Mouse (Mus musculus): ENCODE data around the gene Frat2. TPM values are rescaled to one million over a fixed set of nuclear protein-coding genes. Genes with fewer than 3 reads are reported as not detected.
"Not testable (repeated sequence)": the region's sequence is repeated elsewhere in the genome, so short reads cannot be mapped to it uniquely, and the experiment has no call there.

Gene Frat2
- polyA plus RNA-seq, 1 experiment, result 0.60 TPM

- H3ac ChIP-seq (ENCODE audit: control insufficient read depth, insufficient read length, low read depth), result no peak overlapping the region
- H3K36me3 ChIP-seq (ENCODE audit: control insufficient read depth, insufficient read depth), result no peaks in the 10 kb centered on the region
- TF ChIP-seq CEBPB (IDR thresholded peaks at IDR 0.05; ENCODE audit: low read depth) (no peak), CTCF (IDR thresholded peaks at IDR 0.05; ENCODE audit: control insufficient read depth, insufficient read depth, insufficient read length) (no peak), USF1 (IDR thresholded peaks at IDR 0.05; ENCODE audit: low read depth) (no peak), FOSL1 (IDR thresholded peaks at IDR 0.05; ENCODE audit: insufficient read depth, low read length, poor library complexity, severe bottlenecking) (no peak), MYOG (IDR thresholded peaks at IDR 0.05; ENCODE audit: control insufficient read depth, extremely low read depth, insufficient read length) (no peak), MAX (IDR thresholded peaks at IDR 0.05) (no peak), MYOD1 (IDR thresholded peaks at IDR 0.05; ENCODE audit: control insufficient read depth, insufficient read length, low read depth) (no peak)
- no peaks in the 10 kb centered on the region for H3K79me3 ChIP-seq (ENCODE audit: low read depth)
- H3K4me3 ChIP-seq (ENCODE audit: insufficient read depth, poor library complexity, severe bottlenecking), result no peak overlapping the region
- no peaks in the 10 kb centered on the region for H3K79me2 ChIP-seq (ENCODE audit: control insufficient read depth, insufficient read depth)
- peaks cover 13% of the 10 kb centered on the region for H3K27me3 ChIP-seq (ENCODE audit: control insufficient read depth, insufficient read depth, insufficient read length)
These were observed 2.2 kb upstream of the Frat2 start for GRCm38 (mm10) chr19:41850021-41850718.

GRCm38 (mm10) chr19:41847614-41847991 is 329 bp downstream of the Frat2 start:
- H3K4me3 ChIP-seq (ENCODE audit: insufficient read depth, poor library complexity, severe bottlenecking), result peak overlapping the region; percentile 40
- not testable (repeated sequence) for H3K79me2 ChIP-seq (ENCODE audit: control insufficient read depth, insufficient read depth); H3K79me3 ChIP-seq (ENCODE audit: low read depth); H3K36me3 ChIP-seq (ENCODE audit: control insufficient read depth, insufficient read depth)
- peak overlapping the region; percentile 39 for H3ac ChIP-seq (ENCODE audit: control insufficient read depth, insufficient read length, low read depth)
- H3K27me3 ChIP-seq (ENCODE audit: control insufficient read depth, insufficient read depth, insufficient read length), result peaks cover 20% of the 10 kb centered on the region

GRCm38 (mm10) chr19:41847091-41847581 is 796 bp downstream of the Frat2 start:
- Histone ChIP-seq H3K79me2 (ENCODE audit: control insufficient read depth, insufficient read depth) (no peaks in the 10 kb centered on the region), H3K79me3 (ENCODE audit: low read depth) (no peaks in the 10 kb centered on the region), H3ac (ENCODE audit: control insufficient read depth, insufficient read length, low read depth) (peak overlapping the region; percentile 39), H3K36me3 (ENCODE audit: control insufficient read depth, insufficient read depth) (no peaks in the 10 kb centered on the region), H3K4me3 (ENCODE audit: insufficient read depth, poor library complexity, severe bottlenecking) (peak overlapping the region; percentile 40), H3K27me3 (ENCODE audit: control insufficient read depth, insufficient read depth, insufficient read length) (peaks cover 21% of the 10 kb centered on the region)
- TF ChIP-seq MAX (IDR thresholded peaks at IDR 0.05) (no peak), FOSL1 (IDR thresholded peaks at IDR 0.05; ENCODE audit: insufficient read depth, low read length, poor library complexity, severe bottlenecking) (no peak), USF1 (IDR thresholded peaks at IDR 0.05; ENCODE audit: low read depth) (no peak), MYOD1 (IDR thresholded peaks at IDR 0.05; ENCODE audit: control insufficient read depth, insufficient read length, low read depth) (no peak), CTCF (IDR thresholded peaks at IDR 0.05; ENCODE audit: control insufficient read depth, insufficient read depth, insufficient read length) (no peak), CEBPB (IDR thresholded peaks at IDR 0.05; ENCODE audit: low read depth) (no peak), MYOG (IDR thresholded peaks at IDR 0.05; ENCODE audit: control insufficient read depth, extremely low read depth, insufficient read length) (no peak)

GRCm38 (mm10) chr19:41846366-41847090 is 1.4 kb downstream of the Frat2 start:
- H3K27me3 ChIP-seq (ENCODE audit: control insufficient read depth, insufficient read depth, insufficient read length), result peaks cover 21% of the 10 kb centered on the region
- H3K4me3 ChIP-seq (ENCODE audit: insufficient read depth, poor library complexity, severe bottlenecking), result no peak overlapping the region
- no peaks in the 10 kb centered on the region for H3K79me3 ChIP-seq (ENCODE audit: low read depth)
- H3K79me2 ChIP-seq (ENCODE audit: control insufficient read depth, insufficient read depth), result no peaks in the 10 kb centered on the region
- TF ChIP-seq CEBPB (IDR thresholded peaks at IDR 0.05; ENCODE audit: low read depth) (no peak), FOSL1 (IDR thresholded peaks at IDR 0.05; ENCODE audit: insufficient read depth, low read length, poor library complexity, severe bottlenecking) (no peak), MAX (IDR thresholded peaks at IDR 0.05) (no peak), MYOG (IDR thresholded peaks at IDR 0.05; ENCODE audit: control insufficient read depth, extremely low read depth, insufficient read length) (no peak), USF1 (IDR thresholded peaks at IDR 0.05; ENCODE audit: low read depth) (no peak), MYOD1 (IDR thresholded peaks at IDR 0.05; ENCODE audit: control insufficient read depth, insufficient read length, low read depth) (no peak), CTCF (IDR thresholded peaks at IDR 0.05; ENCODE audit: control insufficient read depth, insufficient read depth, insufficient read length) (no peak)
- no peak overlapping the region for H3ac ChIP-seq (ENCODE audit: control insufficient read depth, insufficient read length, low read depth)
- no peaks in the 10 kb centered on the region for H3K36me3 ChIP-seq (ENCODE audit: control insufficient read depth, insufficient read depth)

- Histone ChIP-seq H3K27me3 (ENCODE audit: control insufficient read depth, insufficient read depth, insufficient read length) (peaks cover 22% of the 10 kb centered on the region), H3K79me3 (ENCODE audit: low read depth) (no peaks in the 10 kb centered on the region), H3K4me3 (ENCODE audit: insufficient read depth, poor library complexity, severe bottlenecking) (no peak overlapping the region), H3ac (ENCODE audit: control insufficient read depth, insufficient read length, low read depth) (no peak overlapping the region), H3K79me2 (ENCODE audit: control insufficient read depth, insufficient read depth) (no peaks in the 10 kb centered on the region), H3K36me3 (ENCODE audit: control insufficient read depth, insufficient read depth) (no peaks in the 10 kb centered on the region)
- TF ChIP-seq CTCF (IDR thresholded peaks at IDR 0.05; ENCODE audit: control insufficient read depth, insufficient read depth, insufficient read length) (no peak), MAX (IDR thresholded peaks at IDR 0.05) (no peak), MYOD1 (IDR thresholded peaks at IDR 0.05; ENCODE audit: control insufficient read depth, insufficient read length, low read depth) (no peak)
These were observed 3.6 kb downstream of the Frat2 start for GRCm38 (mm10) chr19:41844345-41844744.

- peaks cover 31% of the 10 kb centered on the region for H3K27me3 ChIP-seq (ENCODE audit: control insufficient read depth, insufficient read depth, insufficient read length)
- no peak for TF ChIP-seq USF1 (IDR thresholded peaks at IDR 0.05; ENCODE audit: low read depth)
- TF ChIP-seq MAX (IDR thresholded peaks at IDR 0.05), result no peak
- no peak for TF ChIP-seq MYOD1 (IDR thresholded peaks at IDR 0.05; ENCODE audit: control insufficient read depth, insufficient read length, low read depth)
- TF ChIP-seq CEBPB (IDR thresholded peaks at IDR 0.05; ENCODE audit: low read depth), result no peak
- TF ChIP-seq FOSL1 (IDR thresholded peaks at IDR 0.05; ENCODE audit: insufficient read depth, low read length, poor library complexity, severe bottlenecking), result no peak
- TF ChIP-seq MYOG (IDR thresholded peaks at IDR 0.05; ENCODE audit: control insufficient read depth, extremely low read depth, insufficient read length), result no peak
- TF ChIP-seq CTCF (IDR thresholded peaks at IDR 0.05; ENCODE audit: control insufficient read depth, insufficient read depth, insufficient read length), result no peak
These were observed 5.2 kb downstream of the Frat2 start for GRCm38 (mm10) chr19:41842706-41843105.

More at GRCm38 (mm10) chr19:41842706-41843105, 5.2 kb downstream of the Frat2 start:
- Histone ChIP-seq H3K79me2 (ENCODE audit: control insufficient read depth, insufficient read depth) (no peaks in the 10 kb centered on the region), H3ac (ENCODE audit: control insufficient read depth, insufficient read length, low read depth) (no peak overlapping the region), H3K4me3 (ENCODE audit: insufficient read depth, poor library complexity, severe bottlenecking) (no peak overlapping the region), H3K36me3 (ENCODE audit: control insufficient read depth, insufficient read depth) (no peaks in the 10 kb centered on the region), H3K79me3 (ENCODE audit: low read depth) (no peaks in the 10 kb centered on the region)
